Mouse (Mus musculus): ENCODE measurements at regions not wholly inside any gene's neighbourhood (a gene's known extent, or its start where the extent isn't known, plus 50 kb on each side); places are given as distances from the start of the nearest gene placed in this dataset.

- peak; percentile 75 for ATAC-seq (ENCODE audit: extremely low read depth, insufficient number of reproducible peaks, low FRiP score, poor library complexity, severe bottlenecking)
Observed at GRCm38 (mm10) chr5:39099113-39099512, 222.5 kb upstream of the Clnk start.

GRCm38 (mm10) chr5:39094875-39095274, 218.3 kb upstream of the Clnk start:
- ATAC-seq (ENCODE audit: extremely low read depth, insufficient number of reproducible peaks, low FRiP score, poor library complexity, severe bottlenecking) = no peak

- no peak for ATAC-seq (ENCODE audit: extremely low read depth, insufficient number of reproducible peaks, low FRiP score, poor library complexity, severe bottlenecking)
Observed at GRCm38 (mm10) chr5:39076555-39077178, 200.1 kb upstream of the Clnk start.

- ATAC-seq (ENCODE audit: extremely low read depth, insufficient number of reproducible peaks, low FRiP score, poor library complexity, severe bottlenecking) = no peak
Observed at GRCm38 (mm10) chr5:39069683-39070082, 193.1 kb upstream of the Clnk start.

- ATAC-seq (ENCODE audit: extremely low read depth, insufficient number of reproducible peaks, low FRiP score, poor library complexity, severe bottlenecking) = no peak
Observed at GRCm38 (mm10) chr5:39063061-39063460, 186.4 kb upstream of the Clnk start.

GRCm38 (mm10) chr5:39052490-39053250, 176.1 kb upstream of the Clnk start:
- ATAC-seq (ENCODE audit: extremely low read depth, insufficient number of reproducible peaks, low FRiP score, poor library complexity, severe bottlenecking) = no peak

- ATAC-seq (ENCODE audit: extremely low read depth, insufficient number of reproducible peaks, low FRiP score, poor library complexity, severe bottlenecking) = no peak
Observed at GRCm38 (mm10) chr5:39050512-39050911, 173.9 kb upstream of the Clnk start.

GRCm38 (mm10) chr5:39049141-39049540, 172.5 kb upstream of the Clnk start:
- no peak for ATAC-seq (ENCODE audit: extremely low read depth, insufficient number of reproducible peaks, low FRiP score, poor library complexity, severe bottlenecking)

GRCm38 (mm10) chr5:39040467-39040866, 163.9 kb upstream of the Clnk start:
- ATAC-seq (ENCODE audit: extremely low read depth, insufficient number of reproducible peaks, low FRiP score, poor library complexity, severe bottlenecking) = no peak

GRCm38 (mm10) chr5:39023241-39023640, 146.6 kb upstream of the Clnk start:
- no peak for ATAC-seq (ENCODE audit: extremely low read depth, insufficient number of reproducible peaks, low FRiP score, poor library complexity, severe bottlenecking)

GRCm38 (mm10) chr5:39000643-39001042, 124.0 kb upstream of the Clnk start:
- ATAC-seq (ENCODE audit: extremely low read depth, insufficient number of reproducible peaks, low FRiP score, poor library complexity, severe bottlenecking) = no peak

GRCm38 (mm10) chr5:38999700-39000099, 123.1 kb upstream of the Clnk start:
- ATAC-seq (ENCODE audit: extremely low read depth, insufficient number of reproducible peaks, low FRiP score, poor library complexity, severe bottlenecking) = no peak

- ATAC-seq (ENCODE audit: extremely low read depth, insufficient number of reproducible peaks, low FRiP score, poor library complexity, severe bottlenecking) = no peak
Observed at GRCm38 (mm10) chr5:38972397-38973159, 96.0 kb upstream of the Clnk start.

- ATAC-seq (ENCODE audit: extremely low read depth, insufficient number of reproducible peaks, low FRiP score, poor library complexity, severe bottlenecking) = no peak
Observed at GRCm38 (mm10) chr5:38970497-38970896, 93.9 kb upstream of the Clnk start.

GRCm38 (mm10) chr5:38967010-38967409, 90.4 kb upstream of the Clnk start:
- ATAC-seq (ENCODE audit: extremely low read depth, insufficient number of reproducible peaks, low FRiP score, poor library complexity, severe bottlenecking) = no peak

- no peak for ATAC-seq (ENCODE audit: extremely low read depth, insufficient number of reproducible peaks, low FRiP score, poor library complexity, severe bottlenecking)
Observed at GRCm38 (mm10) chr5:38964445-38964844, 87.8 kb upstream of the Clnk start.

- no peak for ATAC-seq (ENCODE audit: extremely low read depth, insufficient number of reproducible peaks, low FRiP score, poor library complexity, severe bottlenecking)
Observed at GRCm38 (mm10) chr5:38950520-38951288, 74.1 kb upstream of the Clnk start.

GRCm38 (mm10) chr5:38945903-38946686, 69.5 kb upstream of the Clnk start:
- ATAC-seq (ENCODE audit: extremely low read depth, insufficient number of reproducible peaks, low FRiP score, poor library complexity, severe bottlenecking) = no peak

Measured in neutrophil, adult 5-6 weeks (primary cell).